Mouse (Mus musculus): ENCODE measurements around the gene Fgfr2.

Gene Fgfr2

DNA sequence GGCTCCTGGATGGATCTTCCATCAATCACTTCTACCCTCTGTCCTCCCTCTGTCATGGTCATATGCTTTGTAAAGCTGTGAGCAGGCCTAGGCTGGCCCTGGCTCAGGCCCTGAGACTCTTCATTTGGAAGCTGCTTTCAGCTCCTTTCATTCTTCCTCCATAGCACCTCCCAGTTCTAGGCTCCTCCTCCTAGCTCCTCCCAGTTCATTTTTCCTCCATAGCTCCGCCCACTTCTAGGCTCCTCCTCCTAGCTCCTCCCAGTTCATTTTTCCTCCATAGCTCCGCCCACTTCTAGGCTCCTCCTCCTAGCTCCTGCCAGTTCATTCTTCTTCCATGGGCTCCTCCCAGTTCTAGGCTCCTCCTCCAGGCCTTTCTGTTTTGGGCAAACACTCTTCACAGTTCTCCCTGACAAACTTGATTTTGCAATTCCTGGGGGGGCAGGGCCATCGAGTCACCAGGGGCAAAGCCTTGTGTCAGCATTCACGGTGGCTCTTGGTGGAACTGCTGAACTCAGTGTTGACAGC lies 880.5 kb downstream of the Fgfr2 start:
- DNase-seq, result no peak

- DNase-seq, result no peak
Measured at GRCm38 (mm10) chr7:132238921-132239320, 884.2 kb downstream of the Fgfr2 start.

DNA sequence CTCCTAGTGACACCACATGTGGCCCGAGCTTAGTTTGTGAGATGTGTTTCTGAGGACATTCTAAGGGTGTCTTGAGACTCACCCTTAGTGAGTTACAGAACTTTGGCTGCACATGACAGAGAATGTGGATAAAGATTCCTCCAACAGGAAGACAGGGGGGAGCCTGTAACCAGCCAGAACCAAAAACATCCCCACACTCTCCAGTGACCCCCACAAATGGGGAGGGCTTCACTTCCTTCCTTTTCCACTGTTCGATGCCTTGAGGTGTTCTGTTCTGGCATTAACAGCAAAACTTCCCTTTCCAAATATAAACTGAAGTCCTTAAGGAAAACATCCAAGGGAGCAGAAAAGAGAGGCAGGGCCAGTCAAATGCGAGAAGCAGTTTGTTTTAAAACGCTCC lies 886.0 kb downstream of the Fgfr2 start:
- no peak for DNase-seq

GRCm38 (mm10) chr7:132236789-132237188 lies 886.4 kb downstream of the Fgfr2 start:
- DNase-seq, result peak; percentile 33 to 49

- DNase-seq, result no peak
Measured at GRCm38 (mm10) chr7:132234250-132234649, 888.9 kb downstream of the Fgfr2 start.

- DNase-seq, result peak in 1 of 2 experiments; percentile 53
Measured at GRCm38 (mm10) chr7:132233732-132234131, 889.4 kb downstream of the Fgfr2 start.

DNA sequence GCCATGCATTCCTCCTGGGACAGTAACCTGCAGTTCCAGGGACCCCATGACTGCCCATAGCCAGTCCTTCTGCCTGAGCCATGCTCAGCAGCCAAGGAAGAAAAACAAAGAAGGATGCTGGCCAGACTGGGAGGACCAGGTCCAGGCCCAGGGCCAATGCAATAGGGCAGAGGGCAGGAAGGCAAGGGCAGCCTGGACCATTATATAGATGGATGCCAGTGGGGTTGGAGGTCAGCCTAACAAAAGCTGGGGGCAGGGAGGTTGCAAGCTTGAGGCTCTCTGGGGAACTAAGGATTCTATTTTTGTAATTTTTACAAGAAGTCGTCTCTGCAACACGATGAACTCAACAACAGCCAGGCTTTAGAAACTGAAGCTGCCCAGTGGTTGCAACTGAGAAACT lies 890.2 kb downstream of the Fgfr2 start:
- no peak for DNase-seq

GRCm38 (mm10) chr7:132231476-132231875 lies 891.7 kb downstream of the Fgfr2 start:
- DNase-seq, result no peak

GRCm38 (mm10) chr7:132230961-132231360 lies 892.2 kb downstream of the Fgfr2 start:
- DNase-seq, result peak in 1 of 2 experiments; percentile 46

- no peak for DNase-seq
Measured at GRCm38 (mm10) chr7:132227075-132227640, 896.0 kb downstream of the Fgfr2 start.

- DNase-seq, result peak; percentile 94 to 97
Measured at GRCm38 (mm10) chr7:132226379-132227074, 896.6 kb downstream of the Fgfr2 start.

- peak in 1 of 2 experiments; percentile 25 for DNase-seq
Measured at GRCm38 (mm10) chr7:132223452-132224141, 899.6 kb downstream of the Fgfr2 start.

GRCm38 (mm10) chr7:132214031-132214430 lies 909.1 kb downstream of the Fgfr2 start:
- DNase-seq, result peak in 1 of 2 experiments; percentile 59

GRCm38 (mm10) chr7:132213460-132213859 lies 909.7 kb downstream of the Fgfr2 start:
- DNase-seq, result peak; percentile 89 to 90

GRCm38 (mm10) chr7:132211920-132212701 lies 911.0 kb downstream of the Fgfr2 start:
- DNase-seq, result peak; percentile 85 to 90

DNA sequence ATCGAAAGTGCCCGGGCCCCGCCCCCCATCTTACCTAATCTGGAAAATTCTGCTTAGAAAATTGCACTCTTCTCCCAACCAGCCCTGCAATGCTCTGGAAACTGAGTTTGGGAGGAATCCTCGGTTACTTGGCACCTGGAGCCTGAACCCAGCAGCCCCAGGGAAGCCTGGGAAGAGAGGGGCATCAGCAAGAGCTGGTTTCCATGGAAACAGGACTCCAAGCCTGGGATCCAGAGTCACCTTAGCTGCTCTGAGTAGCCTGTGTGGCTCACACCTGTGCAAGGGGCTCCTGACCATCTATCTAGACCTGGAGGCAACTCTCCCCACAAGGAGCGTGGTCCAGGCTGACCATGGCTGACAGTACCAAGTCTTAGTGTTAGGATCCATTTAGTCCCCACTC lies 912.5 kb downstream of the Fgfr2 start:
- DNase-seq, result no peak

DNA sequence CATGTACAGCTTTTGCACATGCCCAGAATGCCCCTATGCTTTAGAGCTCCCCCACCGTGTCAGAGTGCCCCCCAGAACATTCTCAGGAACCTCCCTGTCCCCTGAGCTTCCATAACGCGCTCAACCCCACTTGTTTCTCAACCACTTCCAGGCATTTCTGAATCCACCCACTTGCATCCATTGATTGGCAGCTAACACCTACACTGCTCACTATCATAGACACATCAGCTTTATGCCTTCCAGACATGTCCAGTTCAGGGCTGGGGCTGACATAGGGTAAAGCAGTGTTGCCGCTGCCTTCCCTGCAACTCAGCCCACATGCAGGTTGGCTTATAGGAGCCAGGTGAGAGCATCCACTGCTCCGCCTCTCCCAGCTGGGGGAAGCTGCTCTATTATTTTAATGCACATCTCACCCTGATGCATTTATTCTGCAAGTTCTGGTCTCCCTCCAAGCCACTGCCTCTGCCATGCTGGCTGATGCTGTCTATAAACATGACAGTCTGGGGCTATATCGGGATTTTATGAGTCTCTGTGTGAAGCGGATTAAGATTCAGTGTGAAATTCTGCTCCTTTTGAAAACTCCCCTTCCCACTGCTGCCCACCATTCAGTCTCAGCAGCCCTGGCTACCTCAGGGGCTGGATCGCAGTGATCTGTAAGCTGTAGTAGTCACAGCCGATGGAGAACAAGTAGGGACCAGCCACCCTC lies 914.1 kb downstream of the Fgfr2 start:
- no peak for DNase-seq

DNA sequence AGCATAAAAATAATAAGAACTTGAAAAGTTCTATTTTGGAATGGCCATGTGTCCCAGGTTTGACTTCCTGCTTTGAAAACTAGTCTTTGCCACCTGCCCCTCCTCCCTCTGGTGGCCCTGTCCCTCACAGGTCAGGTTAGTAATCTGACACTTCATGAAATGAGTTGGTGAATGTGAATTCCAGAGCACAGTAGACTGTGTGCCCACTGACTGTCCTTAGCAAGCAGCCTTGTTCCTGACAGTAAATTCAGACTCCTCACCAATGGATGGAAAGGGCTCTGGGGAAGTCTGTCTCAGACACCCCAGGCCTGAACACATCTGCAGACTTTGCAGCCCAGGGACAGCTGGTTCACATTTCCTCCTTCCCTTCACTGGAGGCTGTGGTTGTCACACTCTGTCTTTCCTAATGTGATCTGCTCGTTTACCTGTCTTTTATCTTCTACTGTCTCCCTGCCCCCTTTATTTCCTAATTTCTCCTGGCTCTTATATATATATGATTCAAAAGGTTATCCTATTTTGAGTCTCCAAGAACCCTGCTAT lies 919.0 kb downstream of the Fgfr2 start:
- DNase-seq, result no peak

DNA sequence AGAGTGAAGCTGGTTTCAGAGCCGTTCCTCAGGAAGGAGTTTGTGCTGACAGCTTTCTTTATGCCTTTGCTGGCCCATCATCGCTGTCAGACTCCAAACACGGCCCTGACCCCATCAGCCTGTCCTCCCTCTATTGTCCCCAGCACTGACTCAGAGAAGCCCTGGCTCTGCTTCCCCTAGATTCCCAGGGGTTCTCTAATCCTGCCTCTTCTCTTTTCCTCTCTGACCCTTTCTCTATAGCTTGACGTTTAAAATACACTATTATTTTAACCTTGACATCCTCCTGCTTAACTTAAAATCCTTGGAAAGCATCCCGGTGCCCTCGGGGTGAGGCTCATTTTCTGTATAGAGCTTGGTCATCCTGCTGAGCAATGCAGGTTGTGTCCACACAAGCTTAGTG lies 923.5 kb downstream of the Fgfr2 start:
- DNase-seq, result no peak

GRCm38 (mm10) chr7:132198806-132199205 lies 924.3 kb downstream of the Fgfr2 start:
- no peak for DNase-seq

- DNase-seq, result peak; percentile 77 to 80
Measured at GRCm38 (mm10) chr7:132197817-132198475, 925.2 kb downstream of the Fgfr2 start.
